Mouse (Mus musculus) T-cell, adult 2 months (primary cell): ENCODE data around the gene Tnpo2.
"Not testable (repeated sequence)": the region's sequence is repeated elsewhere in the genome, so short reads cannot be mapped to it uniquely, and the experiment has no call there.

ENCODE experiments used
- DNase-seq: peaks from one replicate; pipeline ENCODE4 v3.0.0; 2022; ENCODE audit warnings: low spot score

Gene Tnpo2

GRCm38 (mm10) chr8:85073041-85073612, 36.4 kb downstream of the Tnpo2 start:
- no peak for DNase-seq

- DNase-seq: no peak
Observed at GRCm38 (mm10) chr8:85074167-85074566, 37.5 kb downstream of the Tnpo2 start.

GRCm38 (mm10) chr8:85074617-85075016, 37.9 kb downstream of the Tnpo2 start:
- no peak for DNase-seq

GRCm38 (mm10) chr8:85076001-85076400, 39.3 kb downstream of the Tnpo2 start:
- DNase-seq: no peak

GRCm38 (mm10) chr8:85076993-85077392, 40.3 kb downstream of the Tnpo2 start:
- peak; percentile 77 for DNase-seq

- no peak for DNase-seq
Observed at GRCm38 (mm10) chr8:85080214-85080531, 43.5 kb downstream of the Tnpo2 start.

GRCm38 (mm10) chr8:85080532-85081215, 44.0 kb downstream of the Tnpo2 start, which contains the start of gene Wdr83os:
Gene Wdr83os, plus strand, starts transcription at chr8:85080740.
- peak; percentile 59 for DNase-seq

GRCm38 (mm10) chr8:85081216-85081555, 44.5 kb downstream of the Tnpo2 start, which contains the start of gene Wdr83:
Gene Wdr83, minus strand, starts transcription at chr8:85081306.
- peak; percentile 60 for DNase-seq

- DNase-seq: not testable (repeated sequence)
Observed at GRCm38 (mm10) chr8:85082169-85082568, 45.5 kb downstream of the Tnpo2 start.

- DNase-seq: peak; percentile 85
Observed at GRCm38 (mm10) chr8:85083108-85083813, 46.5 kb downstream of the Tnpo2 start, which contains the start of gene Man2b1. Gene Man2b1, plus strand, starts transcription at chr8:85083270.

GRCm38 (mm10) chr8:85084633-85085032, 47.9 kb downstream of the Tnpo2 start:
- no peak for DNase-seq

- DNase-seq: no peak
Observed at GRCm38 (mm10) chr8:85086238-85086637, 49.5 kb downstream of the Tnpo2 start.

GRCm38 (mm10) chr8:85088771-85089170, 52.1 kb downstream of the Tnpo2 start:
- no peak for DNase-seq

GRCm38 (mm10) chr8:85090856-85091255, 54.1 kb downstream of the Tnpo2 start:
- DNase-seq: no peak

GRCm38 (mm10) chr8:85091526-85092090, 54.9 kb downstream of the Tnpo2 start:
- DNase-seq: no peak

GRCm38 (mm10) chr8:85095051-85095450, 58.3 kb downstream of the Tnpo2 start:
- no peak for DNase-seq

GRCm38 (mm10) chr8:85095566-85095965, 58.9 kb downstream of the Tnpo2 start:
- no peak for DNase-seq

GRCm38 (mm10) chr8:85096196-85096595, 59.5 kb downstream of the Tnpo2 start:
- no peak for DNase-seq

GRCm38 (mm10) chr8:85096850-85097249, 60.1 kb downstream of the Tnpo2 start:
- DNase-seq: no peak

GRCm38 (mm10) chr8:85100076-85100665, 63.5 kb downstream of the Tnpo2 start:
- DNase-seq: no peak
